Mouse (Mus musculus) small intestine, adult 2 months (tissue): ENCODE data around the gene Zfp12. TPM values are rescaled to one million over a fixed set of nuclear protein-coding genes. Genes with fewer than 3 reads are reported as not detected.

ENCODE experiments used
- H3K27ac ChIP-seq: fragments of 200-500 bp; 2 replicates; pipeline ENCODE4 v1.5.1; 2012; ENCODE audit warnings: low read depth, low read length, control low read depth, inconsistent platforms; ENCODE audit not compliant: insufficient read depth
- H3K27me3 ChIP-seq: fragments of 200-500 bp; 2 replicates; pipeline ENCODE4 v1.6.1; 2012; ENCODE audit warnings: mild to moderate bottlenecking, moderate library complexity, low read length, inconsistent platforms; ENCODE audit not compliant: control insufficient read depth, insufficient read depth
- H3K36me3 ChIP-seq: fragments of 200-500 bp; 2 replicates; pipeline ENCODE4 v1.6.1; 2012; ENCODE audit warnings: mild to moderate bottlenecking, low read length, control low read depth, inconsistent platforms; ENCODE audit not compliant: control insufficient read depth, insufficient read depth
- H3K4me1 ChIP-seq: fragments of 200-500 bp; 2 replicates; pipeline ENCODE4 v1.6.1; 2012; ENCODE audit warnings: low read length, inconsistent platforms, mixed read lengths; ENCODE audit not compliant: control insufficient read depth, insufficient read depth, insufficient read length
- H3K4me3 ChIP-seq: fragments of 200-500 bp; 2 replicates; pipeline ENCODE4 v1.5.1; 2012; ENCODE audit warnings: low read depth, mild to moderate bottlenecking, control low read depth, inconsistent platforms, low read length, moderate library complexity
- CTCF ChIP-seq: fragments of 200-500 bp; IDR thresholded peaks from 2 replicates; pipeline ENCODE4 v1.5.1; 2012; ENCODE audit warnings: low read depth, mild to moderate bottlenecking, control low read depth, inconsistent platforms, low read length, moderate library complexity, mixed read lengths; ENCODE audit not compliant: insufficient replicate concordance, insufficient read length; ENCODE audit errors: extremely low read depth
- POLR2A ChIP-seq: fragments of 200-500 bp; IDR thresholded peaks from 2 replicates; pipeline ENCODE4 v1.6.1; 2012; ENCODE audit warnings: low read depth, mild to moderate bottlenecking, control low read depth, inconsistent platforms, low read length, moderate library complexity
- WGBS: fragments of 180-500 bp; shearing (Covaris S2); methylation state at CpG from one replicate; pipeline ENCODE4 v1.1.7; 2018; 5-methylcytosine and 5-hydroxymethylcytosine counted together
- polyA plus RNA-seq: library from polyadenylated mRNA; depleted of rRNA; stranded (reverse); fragments of >200 nt; gene quantifications from 2 replicates; pipeline ENCODE4 v1.2.3, GENCODE M21; 2012

The Zfp12 gene
- polyA plus RNA-seq, 1 experiment = 2.6 TPM

- H3K36me3 ChIP-seq = peaks cover 3% of the 10 kb centered on the region; the same call in 1 of the 2 replicates
- peaks cover 16% of the 10 kb centered on the region for H3K27me3 ChIP-seq
- H3K4me3 ChIP-seq = peak overlapping the region; percentile 19
- peaks cover 3% of the 10 kb centered on the region; the same call in 1 of the 2 replicates for H3K4me1 ChIP-seq
- no peak for TF ChIP-seq CTCF
- TF ChIP-seq POLR2A = no peak
- 35% methylated on average over 103 of the region's 103 CpGs for WGBS
- no peak overlapping the region for H3K27ac ChIP-seq
Measured at GRCm38 (mm10) chr5:143253186-143253880, 18.4 kb downstream of the Zfp12 start.

GRCm38 (mm10) chr5:143253881-143254486, 19.0 kb downstream of the Zfp12 start:
- Histone ChIP-seq H3K27ac (no peak overlapping the region), H3K36me3 (0 out of 2 replicates have a peak, but pooled peaks cover 3% of the 10 kb centered on the region), H3K4me3 (peak overlapping the region; percentile 19), H3K27me3 (peaks cover 16% of the 10 kb centered on the region), H3K4me1 (peaks cover 3% of the 10 kb centered on the region; the same call in 1 of the 2 replicates)
- no peak for TF ChIP-seq CTCF
- TF ChIP-seq POLR2A = no peak
- whole genome bisulfite sequencing = 45% methylated on average over 81 of the region's 81 CpGs

- 0 out of 2 replicates have a peak, but pooled peaks cover 3% of the 10 kb centered on the region for H3K36me3 ChIP-seq
- H3K27me3 ChIP-seq = peaks cover 16% of the 10 kb centered on the region
- no peak overlapping the region for H3K4me3 ChIP-seq
- H3K27ac ChIP-seq = no peak overlapping the region
- TF ChIP-seq CTCF = no peak
- no peak for TF ChIP-seq POLR2A
- 79% methylated on average over 66 of the region's 66 CpGs for WGBS
- peaks cover 3% of the 10 kb centered on the region; the same call in 1 of the 2 replicates for H3K4me1 ChIP-seq
Measured at GRCm38 (mm10) chr5:143254487-143255130, 19.6 kb downstream of the Zfp12 start.

- Histone ChIP-seq H3K4me1 (peaks cover 3% of the 10 kb centered on the region; the same call in 1 of the 2 replicates), H3K27me3 (peaks cover 16% of the 10 kb centered on the region), H3K4me3 (no peak overlapping the region), H3K27ac (no peak overlapping the region), H3K36me3 (0 out of 2 replicates have a peak, but pooled peaks cover 3% of the 10 kb centered on the region)
- TF ChIP-seq POLR2A (no peak), CTCF (no peak)
- WGBS = 78% methylated on average over 24 of the region's 24 CpGs
Measured at GRCm38 (mm10) chr5:143255131-143255519, 20.2 kb downstream of the Zfp12 start.

GRCm38 (mm10) chr5:143255802-143256201, 20.8 kb downstream of the Zfp12 start:
- WGBS = 97% methylated on average over 5 of the region's 5 CpGs
- Histone ChIP-seq H3K36me3 (0 out of 2 replicates have a peak, but pooled peaks cover 3% of the 10 kb centered on the region), H3K27me3 (peaks cover 16% of the 10 kb centered on the region), H3K4me3 (no peak overlapping the region), H3K27ac (no peak overlapping the region), H3K4me1 (peaks cover 3% of the 10 kb centered on the region; the same call in 1 of the 2 replicates)
- no peak for TF ChIP-seq POLR2A
- no peak for TF ChIP-seq CTCF

- H3K27ac ChIP-seq = no peak overlapping the region
- H3K4me3 ChIP-seq = no peak overlapping the region
- whole genome bisulfite sequencing = 92% methylated on average over 8 of the region's 8 CpGs
- TF ChIP-seq POLR2A = no peak
- TF ChIP-seq CTCF = no peak
- H3K27me3 ChIP-seq = no peaks in the 10 kb centered on the region
- H3K36me3 ChIP-seq = no peaks in the 10 kb centered on the region
- no peaks in the 10 kb centered on the region for H3K4me1 ChIP-seq
Measured at GRCm38 (mm10) chr5:143261636-143262035, 26.7 kb downstream of the Zfp12 start.

- Histone ChIP-seq H3K4me3 (no peak overlapping the region), H3K36me3 (no peaks in the 10 kb centered on the region), H3K4me1 (peaks cover 3% of the 10 kb centered on the region; the same call in 1 of the 2 replicates), H3K27me3 (no peaks in the 10 kb centered on the region), H3K27ac (no peak overlapping the region)
- 90% methylated on average over 10 of the region's 10 CpGs for WGBS
- TF ChIP-seq CTCF = no peak
- no peak for TF ChIP-seq POLR2A
Measured at GRCm38 (mm10) chr5:143264689-143265088, 29.7 kb downstream of the Zfp12 start.
